Mouse (Mus musculus): ENCODE measurements at regions not wholly inside any gene's neighbourhood (a gene's known extent, or its start where the extent isn't known, plus 50 kb on each side); places are given as distances from the start of the nearest gene placed in this dataset.

GRCm38 (mm10) chrX:169554359-169554758 lies 130.6 kb upstream of the Mid1 start:
- DNase-seq = peak; percentile 5

DNA sequence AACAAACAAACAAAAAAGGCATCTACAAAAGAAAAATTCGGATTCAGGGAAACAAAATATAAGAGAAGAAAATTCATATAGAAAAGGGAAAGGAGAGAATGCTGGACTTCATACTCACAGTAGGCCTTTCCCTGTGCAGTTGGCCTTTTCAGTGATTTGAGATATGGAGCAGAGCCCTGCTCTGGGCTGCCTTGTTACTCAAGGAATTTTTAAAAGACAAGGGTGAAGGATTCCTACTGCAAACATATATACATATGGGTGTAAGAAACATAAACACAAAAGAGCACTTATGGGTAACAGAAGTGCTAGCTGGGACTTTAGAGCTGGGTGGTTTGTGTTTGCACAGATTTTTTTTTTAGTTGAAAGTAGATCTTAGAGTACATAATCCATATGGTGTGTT lies 132.1 kb upstream of the Mid1 start:
- no peak for DNase-seq

GRCm38 (mm10) chrX:169544037-169544436 lies 141.0 kb upstream of the Mid1 start:
- no peak for DNase-seq

DNA sequence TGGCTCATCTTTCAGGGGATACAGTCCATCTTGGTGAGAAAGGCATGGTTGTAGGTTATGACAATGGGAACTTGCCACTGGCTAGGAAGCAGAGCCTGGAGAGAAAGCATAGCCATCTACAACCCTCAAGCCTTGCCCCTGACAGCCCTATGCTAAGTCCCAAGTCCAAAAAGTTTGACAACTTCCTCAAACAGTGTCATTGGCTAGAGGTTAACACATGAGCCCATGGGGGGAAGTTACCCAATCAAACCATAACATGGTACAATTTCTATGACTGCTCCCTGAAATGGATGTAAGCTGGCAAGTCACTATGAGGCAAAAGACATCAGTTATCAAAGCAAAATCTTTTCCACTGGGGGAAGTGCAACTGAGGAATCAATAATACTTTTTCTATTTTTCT lies 176.8 kb upstream of the Mid1 start:
- DNase-seq = no peak

GRCm38 (mm10) chrX:169493577-169493976 lies 173.4 kb upstream of the Hccs start:
- no peak for DNase-seq

DNA sequence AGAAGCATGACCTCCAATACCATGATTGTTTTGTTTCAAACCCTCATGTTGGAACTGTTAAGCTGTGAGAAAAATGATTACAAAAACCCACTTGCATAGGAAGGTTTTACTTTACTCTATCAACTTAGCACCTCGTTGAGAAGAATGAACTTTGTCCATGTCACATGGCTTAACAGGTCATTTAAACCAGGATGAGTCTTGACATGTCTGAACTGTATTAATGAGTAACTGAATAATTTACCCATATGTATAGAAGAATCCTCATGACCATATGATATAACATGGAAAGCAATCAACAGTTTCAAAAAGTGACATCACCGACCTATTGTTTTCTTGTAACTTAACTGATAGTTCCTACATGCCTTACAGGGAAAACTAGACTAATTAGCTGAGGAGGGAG lies 153.3 kb upstream of the Hccs start:
- no peak for DNase-seq

- DNase-seq = peak; percentile 16
Observed at GRCm38 (mm10) chrX:169470715-169471114, 150.5 kb upstream of the Hccs start.

- no peak for DNase-seq
Observed at GRCm38 (mm10) chrX:169450159-169450558, 130.0 kb upstream of the Hccs start.

- DNase-seq = no peak
Observed at GRCm38 (mm10) chrX:169439546-169439945, 119.4 kb upstream of the Hccs start.

GRCm38 (mm10) chrX:169438626-169439025 lies 118.5 kb upstream of the Hccs start:
- DNase-seq = peak; percentile 19

- DNase-seq = no peak
Observed at GRCm38 (mm10) chrX:169433903-169434302, 113.7 kb upstream of the Hccs start.

- no peak for DNase-seq
Observed at GRCm38 (mm10) chrX:169396825-169397224, 76.7 kb upstream of the Hccs start.

GRCm38 (mm10) chrX:169386640-169387039 lies 66.5 kb upstream of the Hccs start:
- DNase-seq = no peak

Measured in kidney, postnatal 10 days (tissue).